Mouse (Mus musculus): Measurements from ENCODE around the gene Atxn7l1. TPM values are rescaled to one million over a fixed set of nuclear protein-coding genes. Genes with fewer than 3 reads are reported as not detected.
A peak's percentile ranks its signal among the peaks of the same experiment; 100 is the strongest.

Gene Atxn7l1
- polyA plus RNA-seq, 1 experiment from 2014 or later: 15.4 TPM

- no peaks in the 10 kb centered on the region for H3K4me1 ChIP-seq
- 70% methylated on average over 7 of the region's 7 CpGs for WGBS
- H3K4me3 ChIP-seq: no peak overlapping the region
- no peak overlapping the region for H3K4me2 ChIP-seq (replicated peaks)
- no peak overlapping the region for H3K9ac ChIP-seq (replicated peaks)
- H3K36me3 ChIP-seq: no peaks in the 10 kb centered on the region
- H3K27ac ChIP-seq (replicated peaks): no peak overlapping the region
- no peaks in the 10 kb centered on the region for H3K9me3 ChIP-seq
- no peaks in the 10 kb centered on the region for H3K27me3 ChIP-seq
- no peak for ATAC-seq (replicated peaks)
Observed at GRCm38 (mm10) chr12:33322547-33322946, 175.1 kb downstream of the Atxn7l1 start.

GRCm38 (mm10) chr12:33323821-33324220 lies 176.3 kb downstream of the Atxn7l1 start:
- Histone ChIP-seq H3K27me3 (no peaks in the 10 kb centered on the region), H3K4me1 (no peaks in the 10 kb centered on the region), H3K4me2 (replicated peaks) (no peak overlapping the region), H3K4me3 (no peak overlapping the region), H3K9ac (replicated peaks) (no peak overlapping the region), H3K9me3 (no peaks in the 10 kb centered on the region), H3K36me3 (no peaks in the 10 kb centered on the region), H3K27ac (replicated peaks) (no peak overlapping the region)
- 90% methylated on average over 1 of the region's 1 CpGs for WGBS
- no peak for ATAC-seq (replicated peaks)

- Histone ChIP-seq H3K27me3 (no peaks in the 10 kb centered on the region), H3K9ac (replicated peaks) (no peak overlapping the region), H3K4me1 (no peaks in the 10 kb centered on the region; the same call in 1 of the 2 replicates), H3K9me3 (no peaks in the 10 kb centered on the region), H3K4me2 (replicated peaks) (no peak overlapping the region), H3K36me3 (no peaks in the 10 kb centered on the region), H3K27ac (replicated peaks) (no peak overlapping the region), H3K4me3 (no peak overlapping the region)
- WGBS: 79% methylated on average over 9 of the region's 9 CpGs
- ATAC-seq (replicated peaks): no peak
Observed at GRCm38 (mm10) chr12:33325424-33325823, 177.9 kb downstream of the Atxn7l1 start.

GRCm38 (mm10) chr12:33332046-33332445 lies 184.6 kb downstream of the Atxn7l1 start:
- H3K27ac ChIP-seq (replicated peaks): no peak overlapping the region
- H3K27me3 ChIP-seq: no peaks in the 10 kb centered on the region
- peaks cover 24% of the 10 kb centered on the region for H3K4me1 ChIP-seq
- H3K4me2 ChIP-seq (replicated peaks): no peak overlapping the region
- 67% methylated on average over 4 of the region's 4 CpGs for WGBS
- ATAC-seq (replicated peaks): no peak
- no peaks in the 10 kb centered on the region for H3K9me3 ChIP-seq
- H3K36me3 ChIP-seq: no peaks in the 10 kb centered on the region
- no peak overlapping the region for H3K4me3 ChIP-seq
- no peak overlapping the region for H3K9ac ChIP-seq (replicated peaks)

- no peak for ATAC-seq (replicated peaks)
- WGBS: 48% methylated on average over 5 of the region's 5 CpGs
- Histone ChIP-seq H3K4me3 (no peak overlapping the region), H3K4me1 (peaks cover 30% of the 10 kb centered on the region), H3K36me3 (no peaks in the 10 kb centered on the region), H3K4me2 (replicated peaks) (no peak overlapping the region), H3K27me3 (no peaks in the 10 kb centered on the region), H3K9me3 (no peaks in the 10 kb centered on the region), H3K9ac (replicated peaks) (no peak overlapping the region), H3K27ac (replicated peaks) (0 out of 2 replicates have a peak overlapping the region, but pooled peaks have one; percentile 4)
Observed at GRCm38 (mm10) chr12:33332796-33333195, 185.3 kb downstream of the Atxn7l1 start.

- Histone ChIP-seq H3K36me3 (no peaks in the 10 kb centered on the region), H3K4me1 (peaks cover 36% of the 10 kb centered on the region), H3K27ac (replicated peaks) (no peak overlapping the region), H3K9me3 (no peaks in the 10 kb centered on the region), H3K4me3 (no peak overlapping the region), H3K4me2 (replicated peaks) (no peak overlapping the region), H3K27me3 (no peaks in the 10 kb centered on the region), H3K9ac (replicated peaks) (no peak overlapping the region)
- WGBS: 32% methylated on average over 8 of the region's 8 CpGs
- peak; percentile 66 for ATAC-seq (replicated peaks)
Observed at GRCm38 (mm10) chr12:33333914-33334313, 186.4 kb downstream of the Atxn7l1 start.

- H3K27me3 ChIP-seq: no peaks in the 10 kb centered on the region
- no peaks in the 10 kb centered on the region for H3K9me3 ChIP-seq
- no peaks in the 10 kb centered on the region for H3K36me3 ChIP-seq
- H3K27ac ChIP-seq (replicated peaks): no peak overlapping the region
- WGBS: 87% methylated on average over 2 of the region's 2 CpGs
- no peak overlapping the region for H3K4me3 ChIP-seq
- H3K4me1 ChIP-seq: peaks cover 36% of the 10 kb centered on the region
- no peak overlapping the region for H3K4me2 ChIP-seq (replicated peaks)
- H3K9ac ChIP-seq (replicated peaks): no peak overlapping the region
- ATAC-seq (replicated peaks): no peak; the same call in 1 of the 2 replicates
Observed at GRCm38 (mm10) chr12:33334511-33334910, 187.0 kb downstream of the Atxn7l1 start.

GRCm38 (mm10) chr12:33334951-33335350 lies 187.5 kb downstream of the Atxn7l1 start:
- ATAC-seq (replicated peaks): no peak
- H3K4me3 ChIP-seq: no peak overlapping the region
- no peak overlapping the region for H3K27ac ChIP-seq (replicated peaks)
- no peaks in the 10 kb centered on the region for H3K36me3 ChIP-seq
- no peak overlapping the region for H3K9ac ChIP-seq (replicated peaks)
- H3K4me1 ChIP-seq: peaks cover 38% of the 10 kb centered on the region
- H3K4me2 ChIP-seq (replicated peaks): no peak overlapping the region
- H3K9me3 ChIP-seq: no peaks in the 10 kb centered on the region
- H3K27me3 ChIP-seq: no peaks in the 10 kb centered on the region
- 89% methylated on average over 5 of the region's 5 CpGs for WGBS

GRCm38 (mm10) chr12:33335410-33335809 lies 187.9 kb downstream of the Atxn7l1 start:
- WGBS: 89% methylated on average over 4 of the region's 4 CpGs
- H3K9me3 ChIP-seq: no peaks in the 10 kb centered on the region
- no peak overlapping the region for H3K4me3 ChIP-seq
- H3K4me2 ChIP-seq (replicated peaks): no peak overlapping the region
- H3K27me3 ChIP-seq: no peaks in the 10 kb centered on the region
- peaks cover 42% of the 10 kb centered on the region for H3K4me1 ChIP-seq
- no peaks in the 10 kb centered on the region for H3K36me3 ChIP-seq
- ATAC-seq (replicated peaks): no peak
- H3K9ac ChIP-seq (replicated peaks): no peak overlapping the region
- H3K27ac ChIP-seq (replicated peaks): no peak overlapping the region

GRCm38 (mm10) chr12:33336561-33337125 lies 189.2 kb downstream of the Atxn7l1 start:
- H3K9me3 ChIP-seq: no peaks in the 10 kb centered on the region
- H3K4me2 ChIP-seq (replicated peaks): no peak overlapping the region
- H3K4me3 ChIP-seq: no peak overlapping the region
- H3K4me1 ChIP-seq: peaks cover 55% of the 10 kb centered on the region
- WGBS: 46% methylated on average over 10 of the region's 10 CpGs
- H3K36me3 ChIP-seq: no peaks in the 10 kb centered on the region
- H3K9ac ChIP-seq (replicated peaks): no peak overlapping the region
- H3K27ac ChIP-seq (replicated peaks): peak overlapping the region; percentile 76
- ATAC-seq (replicated peaks): peak; percentile 23; the same call in 1 of the 2 replicates
- no peaks in the 10 kb centered on the region for H3K27me3 ChIP-seq

- H3K4me1 ChIP-seq: peaks cover 60% of the 10 kb centered on the region
- no peak overlapping the region for H3K4me2 ChIP-seq (replicated peaks)
- no peak overlapping the region for H3K9ac ChIP-seq (replicated peaks)
- ATAC-seq (replicated peaks): no peak
- no peaks in the 10 kb centered on the region for H3K27me3 ChIP-seq
- peak overlapping the region; percentile 76 for H3K27ac ChIP-seq (replicated peaks)
- WGBS: 48% methylated on average over 4 of the region's 4 CpGs
- no peaks in the 10 kb centered on the region for H3K9me3 ChIP-seq
- H3K36me3 ChIP-seq: no peaks in the 10 kb centered on the region
- H3K4me3 ChIP-seq: no peak overlapping the region
Observed at GRCm38 (mm10) chr12:33337289-33337688, 189.8 kb downstream of the Atxn7l1 start.

- no peaks in the 10 kb centered on the region for H3K9me3 ChIP-seq
- 35% methylated on average over 5 of the region's 5 CpGs for WGBS
- H3K4me1 ChIP-seq: peaks cover 57% of the 10 kb centered on the region
- H3K4me3 ChIP-seq: no peak overlapping the region
- no peak overlapping the region for H3K27ac ChIP-seq (replicated peaks)
- no peak for ATAC-seq (replicated peaks)
- H3K36me3 ChIP-seq: no peaks in the 10 kb centered on the region
- H3K27me3 ChIP-seq: no peaks in the 10 kb centered on the region
- no peak overlapping the region for H3K9ac ChIP-seq (replicated peaks)
- H3K4me2 ChIP-seq (replicated peaks): no peak overlapping the region
Observed at GRCm38 (mm10) chr12:33338170-33338569, 190.7 kb downstream of the Atxn7l1 start.

GRCm38 (mm10) chr12:33339822-33340221 lies 192.3 kb downstream of the Atxn7l1 start:
- no peak for ATAC-seq (replicated peaks)
- WGBS: 83% methylated on average over 4 of the region's 4 CpGs

More at GRCm38 (mm10) chr12:33339822-33340221, 192.3 kb downstream of the Atxn7l1 start:
- Histone ChIP-seq H3K4me3 (no peak overlapping the region), H3K27ac (replicated peaks) (0 out of 2 replicates have a peak overlapping the region, but pooled peaks have one; percentile 79), H3K36me3 (no peaks in the 10 kb centered on the region), H3K27me3 (no peaks in the 10 kb centered on the region), H3K9ac (replicated peaks) (no peak overlapping the region), H3K4me2 (replicated peaks) (no peak overlapping the region), H3K4me1 (peaks cover 62% of the 10 kb centered on the region), H3K9me3 (no peaks in the 10 kb centered on the region)

Measured in forebrain, embryonic 15.5 days (tissue).